ENCODE assay signal across 26 mouse cellular contexts in genomic region chr2:155567751-155568150, GRCm38 (mm10). TPM values are rescaled to one million over a fixed set of nuclear protein-coding genes. Genes with fewer than 3 reads are reported as not detected.
DNase-seq lines count a peak whose midpoint lies in the region; ATAC-seq and TF ChIP-seq lines count a peak whose summit lies in the region.
"Had no signal": no experiment of that assay in that cellular context is flagged by ENCODE, and none has a peak within 500 bp of the region (broad histone marks: within the 10 kb centered on the region; RNA-seq: fewer than 3 reads in every experiment).

No protein-coding gene starts in this region.

- WGBS in liver, embryonic 13.5 days (ENCODE audit: insufficient replicate concordance), result 62% methylated on average over 5 of the region's 5 CpGs
- 61% methylated on average over 5 of the region's 5 CpGs for WGBS in liver, postnatal 0 days (ENCODE audit: insufficient replicate concordance)

- H3K4me2 ChIP-seq in liver, embryonic 13.5 days, result no peak overlapping the region
- no peak overlapping the region for H3K4me2 ChIP-seq in liver, postnatal 0 days (ENCODE audit: low read depth, low read length)
- H3K4me2 ChIP-seq: forebrain, embryonic 13.5 days; heart, embryonic 12.5 days; heart, embryonic 15.5 days; hindbrain, embryonic 14.5 days had no signal

- H3K9me3 ChIP-seq in liver, embryonic 13.5 days (replicated peaks), result no peaks in the 10 kb centered on the region
- H3K9me3 ChIP-seq in liver, postnatal 0 days (ENCODE audit: low read length), result no peaks in the 10 kb centered on the region
- H3K9me3 ChIP-seq: forebrain, embryonic 10.5 days; forebrain, embryonic 13.5 days; heart, embryonic 12.5 days; heart, embryonic 15.5 days had no signal

- peaks cover 90% of the 10 kb centered on the region for H3K36me3 ChIP-seq in liver, embryonic 13.5 days
- peaks cover 24% of the 10 kb centered on the region for H3K36me3 ChIP-seq in liver, postnatal 0 days (replicated peaks; ENCODE audit: insufficient read depth, low read length)

- no peak for DNase-seq in liver, embryonic 13.5 days
- DNase-seq in liver, postnatal 0 days, result no peak
- peak; percentile 79 for DNase-seq in 416B (ENCODE audit: low read depth)
- no peak for DNase-seq in cerebellum, postnatal 10 days
- DNase-seq: adrenal gland, adult 2 months; adrenal gland, postnatal 14 days; cerebellum, adult 11 months; cerebellum, adult 2 months; cerebellum, adult 9-11 months; cerebellum, postnatal 36 days; gastrocnemius, postnatal 25 days; heart, adult 18-20 months; heart, postnatal 10 days; heart, postnatal 4 days had no signal

- peaks cover 11% of the 10 kb centered on the region for H3K4me1 ChIP-seq in liver, embryonic 13.5 days (replicated peaks)
- no peaks in the 10 kb centered on the region for H3K4me1 ChIP-seq in liver, postnatal 0 days (ENCODE audit: insufficient read depth)
- H3K4me1 ChIP-seq: heart, embryonic 12.5 days; heart, embryonic 15.5 days had no signal

- H3K4me3 ChIP-seq in liver, embryonic 13.5 days (replicated peaks), result no peak overlapping the region
- H3K4me3 ChIP-seq in liver, postnatal 0 days (ENCODE audit: low read depth, low read length), result no peak overlapping the region
- H3K4me3 ChIP-seq: forebrain, embryonic 10.5 days; forebrain, embryonic 13.5 days; heart, embryonic 12.5 days; heart, embryonic 15.5 days had no signal

- 0 out of 2 replicates have a peak, but pooled peaks have one; percentile 20 for ATAC-seq in liver, embryonic 13.5 days (ENCODE audit: low read depth)
- no peak for ATAC-seq in liver, postnatal 0 days
- ATAC-seq in common myeloid progenitor, adult 5-6 weeks (replicated peaks; ENCODE audit: low read depth, poor library complexity, severe bottlenecking), result peak; percentile 85
- ATAC-seq in megakaryocyte-erythroid progenitor cell, adult 5-6 weeks (replicated peaks; ENCODE audit: low FRiP score, low TSS enrichment, poor library complexity, severe bottlenecking), result peak; percentile 61
- ATAC-seq in frontal cortex, adult (ENCODE audit: low TSS enrichment), result no peak
- ATAC-seq: forebrain, embryonic 13.5 days; forebrain, embryonic 16.5 days; hindbrain, postnatal 0 days; inflammation-experienced regulatory T-cells, adult 6 months; intestine, embryonic 16.5 days had no signal

- H3K27me3 ChIP-seq in liver, embryonic 13.5 days, result no peaks in the 10 kb centered on the region
- H3K27me3 ChIP-seq in liver, postnatal 0 days (ENCODE audit: insufficient read depth, low read length), result no peaks in the 10 kb centered on the region
- H3K27me3 ChIP-seq: forebrain, embryonic 13.5 days; heart, embryonic 12.5 days; heart, embryonic 15.5 days had no signal

- H3K27ac ChIP-seq in liver, embryonic 13.5 days, result peak overlapping the region; percentile 15; the same call in 1 of the 2 replicates
- no peak overlapping the region for H3K27ac ChIP-seq in liver, postnatal 0 days (ENCODE audit: low read depth)
- H3K27ac ChIP-seq: forebrain, embryonic 10.5 days; forebrain, embryonic 13.5 days; heart, embryonic 15.5 days; hindbrain, embryonic 14.5 days; hindbrain, postnatal 0 days had no signal

- TF ChIP-seq CTCF in liver, postnatal 0 days (IDR thresholded peaks at IDR 0.05; ENCODE audit: low read depth), result no peak

- TF ChIP-seq EP300 in liver, postnatal 0 days (IDR thresholded peaks at IDR 0.05; ENCODE audit: low read depth), result no peak

- H3K9ac ChIP-seq in liver, embryonic 13.5 days, result no peak overlapping the region
- no peak overlapping the region for H3K9ac ChIP-seq in liver, postnatal 0 days (replicated peaks)
- H3K9ac ChIP-seq: forebrain, embryonic 13.5 days; heart, embryonic 12.5 days; heart, embryonic 15.5 days; hindbrain, embryonic 14.5 days had no signal

RNA-seq across cellular contexts. Expression of gene Gss, which starts 24.9 kb away (rescaled TPM):
- polyA plus RNA-seq in liver, embryonic 13.5 days (2015; fragmentation: Nextera tagmentation; extraction: Ambion mirVana), result 67.3 and 68.2 TPM in 2 replicates
- 48.9 and 49.3 TPM in 2 replicates for polyA plus RNA-seq in liver, postnatal 0 days (2015; fragmentation: Nextera tagmentation; extraction: Ambion mirVana)
- total RNA-seq in common myeloid progenitor, adult 5-6 weeks (2017), result 18.4 and 22.5 TPM in 2 replicates
- total RNA-seq in megakaryocyte-erythroid progenitor cell, adult 5-6 weeks (2014; fragmentation: Nextera tagmentation), result 20.2 and 27.0 TPM in 2 replicates
- total RNA-seq in megakaryocyte-erythroid progenitor cell, adult 5-6 weeks (2017), result 18.9 and 23.2 TPM in 2 replicates

RNA-seq across cellular contexts. Expression of gene Myh7b, which starts 43.3 kb away (rescaled TPM):
- 2.2 TPM in 2 replicates for polyA plus RNA-seq in liver, embryonic 13.5 days (2015; fragmentation: Nextera tagmentation; extraction: Ambion mirVana)
- polyA plus RNA-seq in liver, postnatal 0 days (2015; fragmentation: Nextera tagmentation; extraction: Ambion mirVana), result 0.15 and 0.38 TPM in 2 replicates
- 0.05 TPM in 1 of 2 replicates, not detected in the other for total RNA-seq in common myeloid progenitor, adult 5-6 weeks (2017)
- not detected in 2 replicates for total RNA-seq in megakaryocyte-erythroid progenitor cell, adult 5-6 weeks (2014; fragmentation: Nextera tagmentation)
- total RNA-seq in megakaryocyte-erythroid progenitor cell, adult 5-6 weeks (2017), result not detected in 2 replicates

RNA-seq across cellular contexts. Expression of gene Ggt7, which starts 49.7 kb away (rescaled TPM):
- polyA plus RNA-seq in liver, embryonic 13.5 days (2015; fragmentation: Nextera tagmentation; extraction: Ambion mirVana), result 0.28 and 0.31 TPM in 2 replicates
- 0.22 and 0.25 TPM in 2 replicates for polyA plus RNA-seq in liver, postnatal 0 days (2015; fragmentation: Nextera tagmentation; extraction: Ambion mirVana)
- 0.19 TPM in 1 of 2 replicates, not detected in the other for total RNA-seq in common myeloid progenitor, adult 5-6 weeks (2017)
- total RNA-seq in megakaryocyte-erythroid progenitor cell, adult 5-6 weeks (2014; fragmentation: Nextera tagmentation), result not detected in 2 replicates
- total RNA-seq in megakaryocyte-erythroid progenitor cell, adult 5-6 weeks (2017), result not detected in 2 replicates

RNA-seq across cellular contexts. Expression of gene Acss2, which starts 50.0 kb away (rescaled TPM):
- 20.9 and 22.4 TPM in 2 replicates for polyA plus RNA-seq in liver, embryonic 13.5 days (2015; fragmentation: Nextera tagmentation; extraction: Ambion mirVana)
- polyA plus RNA-seq in liver, postnatal 0 days (2015; fragmentation: Nextera tagmentation; extraction: Ambion mirVana), result 7.5 and 8.2 TPM in 2 replicates
- total RNA-seq in common myeloid progenitor, adult 5-6 weeks (2017), result 14.9 and 20.4 TPM in 2 replicates
- 33.7 and 36.7 TPM in 2 replicates for total RNA-seq in megakaryocyte-erythroid progenitor cell, adult 5-6 weeks (2014; fragmentation: Nextera tagmentation)
- total RNA-seq in megakaryocyte-erythroid progenitor cell, adult 5-6 weeks (2017), result 27.4 and 37.7 TPM in 2 replicates

Comparison
In these comparisons a context has a peak if more than half of its experiments do, and no peak if none do; other contexts are left out.
1. ATAC-seq: peak in liver, embryonic 13.5 days (single experiment), common myeloid progenitor, adult 5-6 weeks (single experiment) and megakaryocyte-erythroid progenitor cell, adult 5-6 weeks (single experiment); none in liver, postnatal 0 days (single experiment) and frontal cortex, adult (single experiment).